Mouse (Mus musculus): Measurements from ENCODE around the gene Cd28. TPM values are rescaled to one million over a fixed set of nuclear protein-coding genes. Genes with fewer than 3 reads are reported as not detected.

Cd28 gene
- polyA plus RNA-seq, 1 experiment from 2014 or later: 0.16 TPM

- no peak for TF ChIP-seq CTCF (IDR thresholded peaks at IDR 0.05; ENCODE audit: low read depth)
- Histone ChIP-seq H3K9me3 (replicated peaks; ENCODE audit: low read length) (no peaks in the 10 kb centered on the region), H3K4me3 (replicated peaks; ENCODE audit: low read depth, low read length) (no peak overlapping the region), H3K27me3 (ENCODE audit: insufficient read depth, low read length) (no peaks in the 10 kb centered on the region), H3K9ac (ENCODE audit: low read depth, low read length) (no peak overlapping the region), H3K4me1 (replicated peaks; ENCODE audit: insufficient read depth, low read length) (no peaks in the 10 kb centered on the region), H3K36me3 (ENCODE audit: insufficient read depth, low read length) (no peaks in the 10 kb centered on the region), H3K4me2 (ENCODE audit: low read length) (no peak overlapping the region), H3K27ac (no peak overlapping the region)
- ATAC-seq (replicated peaks; ENCODE audit: low FRiP score, low read depth) (no peak), DNase-seq (ENCODE audit: low spot score) (no peak)
- WGBS: 97% methylated on average over 3 of the region's 3 CpGs
These were observed 45.0 kb downstream of the Cd28 start for GRCm38 (mm10) chr1:60761528-60762171.

- H3K4me2 ChIP-seq (ENCODE audit: low read length): no peak overlapping the region
- H3K36me3 ChIP-seq (ENCODE audit: insufficient read depth, low read length): no peaks in the 10 kb centered on the region
- DNase-seq (ENCODE audit: low spot score) (no peak), ATAC-seq (replicated peaks; ENCODE audit: low FRiP score, low read depth) (no peak)
- no peaks in the 10 kb centered on the region for H3K9me3 ChIP-seq (replicated peaks; ENCODE audit: low read length)
- no peaks in the 10 kb centered on the region for H3K4me1 ChIP-seq (replicated peaks; ENCODE audit: insufficient read depth, low read length)
- no peak for TF ChIP-seq CTCF (IDR thresholded peaks at IDR 0.05; ENCODE audit: low read depth)
- H3K27me3 ChIP-seq (ENCODE audit: insufficient read depth, low read length): no peaks in the 10 kb centered on the region
- H3K27ac ChIP-seq: no peak overlapping the region
- no peak overlapping the region for H3K4me3 ChIP-seq (replicated peaks; ENCODE audit: low read depth, low read length)
- no peak overlapping the region for H3K9ac ChIP-seq (ENCODE audit: low read depth, low read length)
- 92% methylated on average over 1 of the region's 1 CpGs for WGBS
These were observed 45.9 kb downstream of the Cd28 start for GRCm38 (mm10) chr1:60762451-60762850.

- H3K4me1 ChIP-seq (replicated peaks; ENCODE audit: insufficient read depth, low read length): no peaks in the 10 kb centered on the region
- no peaks in the 10 kb centered on the region for H3K36me3 ChIP-seq (ENCODE audit: insufficient read depth, low read length)
- H3K4me2 ChIP-seq (ENCODE audit: low read length): no peak overlapping the region
- no peak for ATAC-seq (replicated peaks; ENCODE audit: low FRiP score, low read depth)
- no peak for DNase-seq (ENCODE audit: low spot score)
- 91% methylated on average over 20 of the region's 20 CpGs for WGBS
- H3K27ac ChIP-seq: no peak overlapping the region
- H3K9me3 ChIP-seq (replicated peaks; ENCODE audit: low read length): no peaks in the 10 kb centered on the region
- H3K9ac ChIP-seq (ENCODE audit: low read depth, low read length): no peak overlapping the region
- no peak for TF ChIP-seq CTCF (IDR thresholded peaks at IDR 0.05; ENCODE audit: low read depth)
- H3K4me3 ChIP-seq (replicated peaks; ENCODE audit: low read depth, low read length): no peak overlapping the region
- H3K27me3 ChIP-seq (ENCODE audit: insufficient read depth, low read length): no peaks in the 10 kb centered on the region
These were observed 46.3 kb downstream of the Cd28 start for GRCm38 (mm10) chr1:60762916-60763315.

GRCm38 (mm10) chr1:60771771-60772170 is 55.2 kb downstream of the Cd28 start:
- H3K4me3 ChIP-seq (replicated peaks; ENCODE audit: low read depth, low read length): no peak overlapping the region
- H3K36me3 ChIP-seq (ENCODE audit: insufficient read depth, low read length): no peaks in the 10 kb centered on the region
- no peaks in the 10 kb centered on the region for H3K9me3 ChIP-seq (replicated peaks; ENCODE audit: low read length)
- DNase-seq (ENCODE audit: low spot score): no peak
- no peaks in the 10 kb centered on the region for H3K27me3 ChIP-seq (ENCODE audit: insufficient read depth, low read length)
- H3K4me2 ChIP-seq (ENCODE audit: low read length): no peak overlapping the region
- WGBS: 94% methylated on average over 7 of the region's 7 CpGs
- ATAC-seq (replicated peaks; ENCODE audit: low FRiP score, low read depth): no peak
- no peak for TF ChIP-seq CTCF (IDR thresholded peaks at IDR 0.05; ENCODE audit: low read depth)
- H3K9ac ChIP-seq (ENCODE audit: low read depth, low read length): no peak overlapping the region
- no peaks in the 10 kb centered on the region for H3K4me1 ChIP-seq (replicated peaks; ENCODE audit: insufficient read depth, low read length)
- no peak overlapping the region for H3K27ac ChIP-seq

- Histone ChIP-seq H3K4me3 (replicated peaks; ENCODE audit: low read depth, low read length) (no peak overlapping the region), H3K9me3 (replicated peaks; ENCODE audit: low read length) (no peaks in the 10 kb centered on the region), H3K27ac (no peak overlapping the region), H3K9ac (ENCODE audit: low read depth, low read length) (no peak overlapping the region), H3K4me2 (ENCODE audit: low read length) (no peak overlapping the region), H3K4me1 (replicated peaks; ENCODE audit: insufficient read depth, low read length) (no peaks in the 10 kb centered on the region), H3K27me3 (ENCODE audit: insufficient read depth, low read length) (no peaks in the 10 kb centered on the region), H3K36me3 (ENCODE audit: insufficient read depth, low read length) (no peaks in the 10 kb centered on the region)
- 75% methylated on average over 3 of the region's 3 CpGs for WGBS
- no peak for ATAC-seq (replicated peaks; ENCODE audit: low FRiP score, low read depth)
- TF ChIP-seq CTCF (IDR thresholded peaks at IDR 0.05; ENCODE audit: low read depth): no peak
- no peak for DNase-seq (ENCODE audit: low spot score)
These were observed 56.6 kb downstream of the Cd28 start for GRCm38 (mm10) chr1:60773231-60773630.

- H3K4me2 ChIP-seq (ENCODE audit: low read length): no peak overlapping the region
- DNase-seq (ENCODE audit: low spot score): no peak
- H3K36me3 ChIP-seq (ENCODE audit: insufficient read depth, low read length): no peaks in the 10 kb centered on the region
- TF ChIP-seq CTCF (IDR thresholded peaks at IDR 0.05; ENCODE audit: low read depth): no peak
- H3K4me1 ChIP-seq (replicated peaks; ENCODE audit: insufficient read depth, low read length): no peaks in the 10 kb centered on the region
- 79% methylated on average over 4 of the region's 4 CpGs for WGBS
- H3K27me3 ChIP-seq (ENCODE audit: insufficient read depth, low read length): no peaks in the 10 kb centered on the region
- H3K27ac ChIP-seq: no peak overlapping the region
- no peak overlapping the region for H3K9ac ChIP-seq (ENCODE audit: low read depth, low read length)
- H3K9me3 ChIP-seq (replicated peaks; ENCODE audit: low read length): no peaks in the 10 kb centered on the region
- no peak for ATAC-seq (replicated peaks; ENCODE audit: low FRiP score, low read depth)
- H3K4me3 ChIP-seq (replicated peaks; ENCODE audit: low read depth, low read length): no peak overlapping the region
These were observed 59.6 kb downstream of the Cd28 start for GRCm38 (mm10) chr1:60776166-60776565.

GRCm38 (mm10) chr1:60776906-60777305 is 60.3 kb downstream of the Cd28 start:
- TF ChIP-seq CTCF (IDR thresholded peaks at IDR 0.05; ENCODE audit: low read depth): no peak
- H3K27me3 ChIP-seq (ENCODE audit: insufficient read depth, low read length): no peaks in the 10 kb centered on the region
- H3K27ac ChIP-seq: no peak overlapping the region
- H3K4me1 ChIP-seq (replicated peaks; ENCODE audit: insufficient read depth, low read length): no peaks in the 10 kb centered on the region
- no peak overlapping the region for H3K9ac ChIP-seq (ENCODE audit: low read depth, low read length)
- no peak for DNase-seq (ENCODE audit: low spot score)
- no peak overlapping the region for H3K4me2 ChIP-seq (ENCODE audit: low read length)
- no peak for ATAC-seq (replicated peaks; ENCODE audit: low FRiP score, low read depth)
- H3K9me3 ChIP-seq (replicated peaks; ENCODE audit: low read length): no peaks in the 10 kb centered on the region
- no peak overlapping the region for H3K4me3 ChIP-seq (replicated peaks; ENCODE audit: low read depth, low read length)
- 81% methylated on average over 3 of the region's 3 CpGs for WGBS
- no peaks in the 10 kb centered on the region for H3K36me3 ChIP-seq (ENCODE audit: insufficient read depth, low read length)
